Mouse (Mus musculus): ENCODE results near the gene Ddi2. TPM values are rescaled to one million over a fixed set of nuclear protein-coding genes. Genes with fewer than 3 reads are reported as not detected.
A peak's percentile ranks its signal among the peaks of the same experiment; 100 is the strongest.
"Not testable (repeated sequence)": the region's sequence is repeated elsewhere in the genome, so short reads cannot be mapped to it uniquely, and the experiment has no call there.

The Ddi2 gene
- 12.8 TPM for polyA plus RNA-seq (2012; fragmentation: generic; extraction: Trizol)
- long read RNA-seq, experiment 1, full-length matches to known transcripts = 3 of 15 reads
- long read RNA-seq, experiment 1, partial matches to known transcripts = 3 of 15 reads
- long read RNA-seq, experiment 1, other reads (novel, unspliced or antisense) = 9 of 15 reads
- long read RNA-seq, experiment 2, full-length matches to known transcripts = 134 of 172 reads
- long read RNA-seq, experiment 2, partial matches to known transcripts = 6 of 172 reads
- long read RNA-seq, experiment 2, other reads (novel, unspliced or antisense) = 32 of 172 reads

GRCm38 (mm10) chr4:141722731-141723672 lies at the start of gene Ddi2:
Gene Ddi2 (minus strand): TSS chr4:141723419.
- Histone ChIP-seq H3ac (ENCODE audit: control insufficient read depth, insufficient read length, low read depth) (peak within 1 kb of the TSS; percentile 80), H3K79me3 (ENCODE audit: low read depth) (peaks cover 46% of the 10 kb centered on the region), H3K4me3 (ENCODE audit: insufficient read depth, poor library complexity, severe bottlenecking) (peak within 1 kb of the TSS; percentile 80)

GRCm38 (mm10) chr4:141773019-141773418 lies 49.8 kb upstream of the Ddi2 start:
- H3K79me3 ChIP-seq (ENCODE audit: low read depth); H3K27me3 ChIP-seq (ENCODE audit: control insufficient read depth, insufficient read depth, insufficient read length); H3K79me2 ChIP-seq (ENCODE audit: control insufficient read depth, insufficient read depth); H3K4me3 ChIP-seq (ENCODE audit: insufficient read depth, poor library complexity, severe bottlenecking); H3ac ChIP-seq (ENCODE audit: control insufficient read depth, insufficient read length, low read depth): not testable (repeated sequence)
- peaks cover 43% of the 10 kb centered on the region for H3K36me3 ChIP-seq (ENCODE audit: control insufficient read depth, insufficient read depth)

More at GRCm38 (mm10) chr4:141722731-141723672, at the start of gene Ddi2:
- H3K27me3 ChIP-seq (ENCODE audit: control insufficient read depth, insufficient read depth, insufficient read length) = no peaks in the 10 kb centered on the region
- peaks cover 12% of the 10 kb centered on the region for H3K36me3 ChIP-seq (ENCODE audit: control insufficient read depth, insufficient read depth)
- H3K79me2 ChIP-seq (ENCODE audit: control insufficient read depth, insufficient read depth) = peaks cover 51% of the 10 kb centered on the region
- TF ChIP-seq MAX (IDR thresholded peaks at IDR 0.05) = no peak
- no peak for TF ChIP-seq CEBPB (IDR thresholded peaks at IDR 0.05; ENCODE audit: low read depth)
- no peak for TF ChIP-seq CTCF (IDR thresholded peaks at IDR 0.05; ENCODE audit: control insufficient read depth, insufficient read depth, insufficient read length)
- TF ChIP-seq MYOD1 (IDR thresholded peaks at IDR 0.05; ENCODE audit: control insufficient read depth, insufficient read length, low read depth) = no peak
- TF ChIP-seq MYOG (IDR thresholded peaks at IDR 0.05; ENCODE audit: control insufficient read depth, extremely low read depth, insufficient read length) = no peak
- no peak for TF ChIP-seq USF1 (IDR thresholded peaks at IDR 0.05; ENCODE audit: low read depth)
- TF ChIP-seq FOSL1 (IDR thresholded peaks at IDR 0.05; ENCODE audit: insufficient read depth, low read length, poor library complexity, severe bottlenecking) = no peak

GRCm38 (mm10) chr4:141771823-141772222 lies 48.6 kb upstream of the Ddi2 start:
- peaks cover 46% of the 10 kb centered on the region for H3K36me3 ChIP-seq (ENCODE audit: control insufficient read depth, insufficient read depth)

GRCm38 (mm10) chr4:141769501-141770160 lies 46.4 kb upstream of the Ddi2 start:
- H3K79me3 ChIP-seq (ENCODE audit: low read depth) = no peaks in the 10 kb centered on the region
- peaks cover 41% of the 10 kb centered on the region for H3K36me3 ChIP-seq (ENCODE audit: control insufficient read depth, insufficient read depth)
- H3K27me3 ChIP-seq (ENCODE audit: control insufficient read depth, insufficient read depth, insufficient read length) = no peaks in the 10 kb centered on the region
- H3K4me3 ChIP-seq (ENCODE audit: insufficient read depth, poor library complexity, severe bottlenecking) = no peak overlapping the region
- no peak overlapping the region for H3ac ChIP-seq (ENCODE audit: control insufficient read depth, insufficient read length, low read depth)
- TF ChIP-seq CEBPB (IDR thresholded peaks at IDR 0.05; ENCODE audit: low read depth) (no peak), MYOG (IDR thresholded peaks at IDR 0.05; ENCODE audit: control insufficient read depth, extremely low read depth, insufficient read length) (no peak), MAX (IDR thresholded peaks at IDR 0.05) (no peak), CTCF (IDR thresholded peaks at IDR 0.05; ENCODE audit: control insufficient read depth, insufficient read depth, insufficient read length) (no peak), MYOD1 (IDR thresholded peaks at IDR 0.05; ENCODE audit: control insufficient read depth, insufficient read length, low read depth) (no peak), USF1 (IDR thresholded peaks at IDR 0.05; ENCODE audit: low read depth) (no peak), FOSL1 (IDR thresholded peaks at IDR 0.05; ENCODE audit: insufficient read depth, low read length, poor library complexity, severe bottlenecking) (no peak)
- H3K79me2 ChIP-seq (ENCODE audit: control insufficient read depth, insufficient read depth) = no peaks in the 10 kb centered on the region

More at GRCm38 (mm10) chr4:141771823-141772222, 48.6 kb upstream of the Ddi2 start:
- H3K27me3 ChIP-seq (ENCODE audit: control insufficient read depth, insufficient read depth, insufficient read length) = no peaks in the 10 kb centered on the region
- H3K79me3 ChIP-seq (ENCODE audit: low read depth) = no peaks in the 10 kb centered on the region
- no peaks in the 10 kb centered on the region for H3K79me2 ChIP-seq (ENCODE audit: control insufficient read depth, insufficient read depth)
- TF ChIP-seq MAX (IDR thresholded peaks at IDR 0.05) = no peak
- no peak for TF ChIP-seq MYOG (IDR thresholded peaks at IDR 0.05; ENCODE audit: control insufficient read depth, extremely low read depth, insufficient read length)
- no peak for TF ChIP-seq CEBPB (IDR thresholded peaks at IDR 0.05; ENCODE audit: low read depth)
- no peak for TF ChIP-seq MYOD1 (IDR thresholded peaks at IDR 0.05; ENCODE audit: control insufficient read depth, insufficient read length, low read depth)
- TF ChIP-seq FOSL1 (IDR thresholded peaks at IDR 0.05; ENCODE audit: insufficient read depth, low read length, poor library complexity, severe bottlenecking) = no peak
- TF ChIP-seq CTCF (IDR thresholded peaks at IDR 0.05; ENCODE audit: control insufficient read depth, insufficient read depth, insufficient read length) = no peak
- no peak overlapping the region for H3ac ChIP-seq (ENCODE audit: control insufficient read depth, insufficient read length, low read depth)
- H3K4me3 ChIP-seq (ENCODE audit: insufficient read depth, poor library complexity, severe bottlenecking) = no peak overlapping the region

GRCm38 (mm10) chr4:141767353-141768036 lies 44.3 kb upstream of the Ddi2 start:
- Histone ChIP-seq H3K36me3 (ENCODE audit: control insufficient read depth, insufficient read depth) (peaks cover 42% of the 10 kb centered on the region), H3K79me3 (ENCODE audit: low read depth) (no peaks in the 10 kb centered on the region), H3ac (ENCODE audit: control insufficient read depth, insufficient read length, low read depth) (peak overlapping the region; percentile 54), H3K27me3 (ENCODE audit: control insufficient read depth, insufficient read depth, insufficient read length) (no peaks in the 10 kb centered on the region), H3K79me2 (ENCODE audit: control insufficient read depth, insufficient read depth) (no peaks in the 10 kb centered on the region), H3K4me3 (ENCODE audit: insufficient read depth, poor library complexity, severe bottlenecking) (no peak overlapping the region)
- TF ChIP-seq MYOD1 (IDR thresholded peaks at IDR 0.05; ENCODE audit: control insufficient read depth, insufficient read length, low read depth) (peak; percentile 0), CEBPB (IDR thresholded peaks at IDR 0.05; ENCODE audit: low read depth) (no peak)

Measured in C2C12 (cell line).